Mouse (Mus musculus) T-cell, adult 66 days (primary cell): ENCODE results near the gene Polr3b. TPM values are rescaled to one million over a fixed set of nuclear protein-coding genes. Genes with fewer than 3 reads are reported as not detected.

Experiments used
- total RNA-seq, 2 experiments: library from RNA; stranded (reverse); gene quantifications; 3 replicates in 1 of 2; 4 replicates in 1 of 2; pipeline ENCODE4 v1.2.4; 2023

Gene Polr3b
- 10 to 100 TPM; 39.1 to 48.5 TPM for total RNA-seq

GRCm38 (mm10) chr10:84621826-84622790 is at the start of gene Polr3b:
Polr3b (plus strand) TSS chr10:84622292.

GRCm38 (mm10) chr10:84576395-84577070 is 45.6 kb upstream of the Polr3b start, which contains the start of gene Tcp11l2:
Tcp11l2 (plus strand) TSS chr10:84576626.

GRCm38 (mm10) chr10:84755786-84756203 is 133.7 kb downstream of the Polr3b start, which contains the start of gene Rfx4:
Rfx4 (plus strand) TSS chr10:84756062.

Other genes starting within 250 kb of the Polr3b start
- under 1 TPM in 1 of 2 experiments, not detected in 1; 0.50 TPM for gene Nuak1, start 181.7 kb upstream of the Polr3b start, total RNA-seq
- gene Ckap4, start 88.2 kb upstream of the Polr3b start, total RNA-seq, result 1 to 10 TPM; 3.7 to 3.8 TPM
- 100 to 1,000 TPM; 100 to 114 TPM for gene Tcp11l2, start 45.7 kb upstream of the Polr3b start, total RNA-seq
- gene Rfx4, start 133.8 kb downstream of the Polr3b start, total RNA-seq, result not detected